Mouse (Mus musculus): Measurements from ENCODE around the gene Psmd3. TPM values are rescaled to one million over a fixed set of nuclear protein-coding genes. Genes with fewer than 3 reads are reported as not detected.
A peak's percentile ranks its signal among the peaks of the same experiment; 100 is the strongest.
"Not testable (repeated sequence)": the region's sequence is repeated elsewhere in the genome, so short reads cannot be mapped to it uniquely, and the experiment has no call there.

Gene Psmd3
- polyA plus RNA-seq, 1 experiment from 2014 or later = 202 TPM

- H3K27me3 ChIP-seq (replicated peaks) = no peaks in the 10 kb centered on the region
- no peak for ATAC-seq
- no peaks in the 10 kb centered on the region for H3K9me3 ChIP-seq (replicated peaks)
- WGBS (ENCODE audit: insufficient replicate concordance) = 86% methylated on average over 15 of the region's 15 CpGs
- H3K4me3 ChIP-seq = no peak overlapping the region
- peaks cover 47% of the 10 kb centered on the region for H3K36me3 ChIP-seq
- no peak overlapping the region for H3K9ac ChIP-seq
- peaks cover 29% of the 10 kb centered on the region for H3K4me1 ChIP-seq
- H3K4me2 ChIP-seq = no peak overlapping the region
- H3K27ac ChIP-seq = no peak overlapping the region
Measured at GRCm38 (mm10) chr11:98725926-98726506, 43.7 kb downstream of the Psmd3 start.

DNA sequence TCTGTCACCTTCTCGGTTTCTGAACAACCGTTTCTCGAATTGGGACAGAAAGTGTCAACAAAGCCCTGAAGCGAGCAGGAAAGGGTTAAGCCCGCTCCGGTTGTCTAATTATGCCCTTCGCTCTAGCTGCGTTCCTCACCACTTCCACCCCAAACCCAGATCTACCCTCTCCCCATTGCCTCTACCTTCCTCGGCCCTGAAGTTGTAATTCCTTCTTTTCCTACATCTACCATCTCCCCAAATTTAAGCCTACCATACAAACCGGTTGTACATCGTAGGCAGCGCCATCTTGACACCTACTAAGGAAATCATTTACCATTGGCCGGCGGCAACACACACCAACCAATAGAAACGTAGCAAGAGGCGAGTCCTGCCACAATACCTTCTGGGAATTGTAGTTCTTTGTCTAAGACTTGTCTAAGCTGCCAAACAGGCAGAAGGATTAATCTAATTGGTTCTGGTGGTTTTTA lies 46.8 kb downstream of the Psmd3 start, which contains the start of gene Med24:
Gene Med24, minus strand, starts transcription at position 317 of the 470 bp plus-strand sequence.
- under 1% methylated on average over 16 of the region's 16 CpGs for WGBS (ENCODE audit: insufficient replicate concordance)
- peak; percentile 94 for ATAC-seq

DNA sequence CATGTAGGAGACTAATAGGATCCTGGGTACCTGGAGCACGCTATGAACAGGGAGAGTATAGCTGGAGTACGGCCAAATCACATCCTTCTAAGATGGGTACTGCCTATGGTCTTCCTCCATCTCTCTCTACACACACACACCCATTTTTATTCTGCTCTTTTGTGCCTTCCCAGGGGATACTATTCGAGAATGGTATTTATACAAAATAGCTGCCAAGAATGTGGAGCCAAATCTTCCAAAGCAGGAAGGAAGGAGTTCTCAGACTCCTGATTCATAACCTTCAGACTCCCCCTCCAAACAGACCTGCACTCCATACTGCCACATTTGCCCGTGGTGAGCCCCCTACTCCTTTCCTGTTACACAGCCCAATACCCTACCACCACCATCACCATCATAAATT lies 48.4 kb downstream of the Psmd3 start:
- no peak for ATAC-seq
- H3K36me3 ChIP-seq = peaks cover 21% of the 10 kb centered on the region
- peaks cover 22% of the 10 kb centered on the region for H3K4me1 ChIP-seq
- WGBS (ENCODE audit: insufficient replicate concordance) = 59% methylated on average over 4 of the region's 4 CpGs
- no peak overlapping the region for H3K4me2 ChIP-seq
- peaks cover 8% of the 10 kb centered on the region for H3K9me3 ChIP-seq (replicated peaks)
- H3K9ac ChIP-seq = no peak overlapping the region
- H3K4me3 ChIP-seq = no peak overlapping the region
- peaks cover 5% of the 10 kb centered on the region; the same call in 1 of the 2 replicates for H3K27me3 ChIP-seq (replicated peaks)
- no peak overlapping the region for H3K27ac ChIP-seq

More for the DNA sequence above, 46.8 kb downstream of the Psmd3 start, which contains the start of gene Med24:
- Histone ChIP-seq H3K27me3 (replicated peaks) (peaks cover 5% of the 10 kb centered on the region; the same call in 1 of the 2 replicates), H3K9me3 (replicated peaks) (peaks cover 2% of the 10 kb centered on the region), H3K4me1 (peaks cover 22% of the 10 kb centered on the region), H3K4me2 (peak within 1 kb of the TSS; percentile 72), H3K27ac (peak within 1 kb of the TSS; percentile 64), H3K4me3 (peak within 1 kb of the TSS; percentile 75), H3K9ac (peak within 1 kb of the TSS; percentile 68), H3K36me3 (peaks cover 36% of the 10 kb centered on the region)

- 67% methylated on average over 5 of the region's 5 CpGs for WGBS (ENCODE audit: insufficient replicate concordance)
Measured at GRCm38 (mm10) chr11:98731134-98731533, 48.8 kb downstream of the Psmd3 start.

GRCm38 (mm10) chr11:98734020-98734419 lies 51.7 kb downstream of the Psmd3 start:
- Histone ChIP-seq H3K36me3 (no peaks in the 10 kb centered on the region), H3K4me2 (no peak overlapping the region), H3K9ac (no peak overlapping the region), H3K9me3 (replicated peaks) (peaks cover 8% of the 10 kb centered on the region), H3K27me3 (replicated peaks) (peaks cover 5% of the 10 kb centered on the region; the same call in 1 of the 2 replicates), H3K27ac (no peak overlapping the region), H3K4me1 (peaks cover 20% of the 10 kb centered on the region), H3K4me3 (no peak overlapping the region)
- WGBS (ENCODE audit: insufficient replicate concordance) = 74% methylated on average over 3 of the region's 3 CpGs
- ATAC-seq = no peak

More at GRCm38 (mm10) chr11:98731134-98731533, 48.8 kb downstream of the Psmd3 start:
- Histone ChIP-seq H3K9me3 (replicated peaks) (peaks cover 8% of the 10 kb centered on the region), H3K27ac (no peak overlapping the region), H3K27me3 (replicated peaks) (peaks cover 5% of the 10 kb centered on the region; the same call in 1 of the 2 replicates), H3K4me2 (no peak overlapping the region), H3K4me3 (no peak overlapping the region), H3K36me3 (peaks cover 17% of the 10 kb centered on the region), H3K9ac (no peak overlapping the region), H3K4me1 (peaks cover 20% of the 10 kb centered on the region)
- no peak for ATAC-seq

DNA sequence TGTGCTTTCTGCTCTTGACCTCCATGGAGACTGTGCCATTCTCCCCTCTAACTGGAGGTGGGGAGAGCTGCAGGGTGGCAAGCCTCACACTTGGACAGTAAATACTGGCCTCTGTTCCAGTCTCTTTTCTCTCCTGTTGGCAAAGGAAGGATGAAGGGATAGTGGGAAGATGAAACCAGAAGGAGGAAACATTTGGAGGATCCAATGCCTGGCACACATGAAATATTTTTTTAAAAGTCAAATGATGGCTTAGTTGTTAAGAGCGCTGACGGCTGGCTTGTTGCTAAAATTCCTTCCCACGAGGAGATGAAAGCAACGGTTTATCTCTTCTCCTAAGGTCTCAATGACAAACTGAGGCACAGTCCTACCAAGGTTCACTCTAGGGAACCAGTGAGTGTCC lies 52.8 kb downstream of the Psmd3 start:
- WGBS (ENCODE audit: insufficient replicate concordance) = 80% methylated on average over 4 of the region's 4 CpGs
- H3K27me3 ChIP-seq (replicated peaks) = peaks cover 5% of the 10 kb centered on the region; the same call in 1 of the 2 replicates
- no peak overlapping the region for H3K4me3 ChIP-seq
- H3K27ac ChIP-seq = no peak overlapping the region
- H3K9ac ChIP-seq = no peak overlapping the region
- H3K36me3 ChIP-seq = no peaks in the 10 kb centered on the region
- ATAC-seq = no peak
- H3K9me3 ChIP-seq (replicated peaks) = peaks cover 8% of the 10 kb centered on the region
- peaks cover 26% of the 10 kb centered on the region for H3K4me1 ChIP-seq
- no peak overlapping the region for H3K4me2 ChIP-seq

GRCm38 (mm10) chr11:98736176-98736575 lies 53.8 kb downstream of the Psmd3 start:
- Histone ChIP-seq H3K4me3 (no peak overlapping the region), H3K36me3 (no peaks in the 10 kb centered on the region), H3K9ac (no peak overlapping the region), H3K27ac (no peak overlapping the region), H3K9me3 (replicated peaks) (peaks cover 8% of the 10 kb centered on the region), H3K4me2 (no peak overlapping the region), H3K27me3 (replicated peaks) (peaks cover 5% of the 10 kb centered on the region; the same call in 1 of the 2 replicates), H3K4me1 (peaks cover 36% of the 10 kb centered on the region)
- no peak for ATAC-seq
- 81% methylated on average over 1 of the region's 1 CpGs for WGBS (ENCODE audit: insufficient replicate concordance)

DNA sequence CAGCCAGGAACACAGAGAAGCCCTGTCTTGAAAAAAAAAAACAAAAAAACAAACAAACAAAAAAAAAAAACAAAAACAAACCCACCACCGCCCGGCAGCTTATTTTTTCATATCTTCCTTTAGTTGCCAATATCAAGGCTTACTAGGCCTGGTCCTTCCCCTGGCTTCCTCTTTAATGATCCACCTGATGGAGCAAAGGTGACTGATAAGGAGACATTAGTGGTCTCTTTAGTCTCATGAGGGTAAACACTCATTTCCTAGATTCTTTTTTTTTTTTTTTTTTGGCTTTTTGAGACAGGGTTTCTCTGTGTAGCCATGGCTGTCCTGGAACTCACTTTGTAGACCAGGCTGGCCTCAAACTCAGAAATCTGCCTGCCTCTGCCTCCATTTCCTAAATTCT lies 54.9 kb downstream of the Psmd3 start:
- not testable (repeated sequence) for H3K27ac ChIP-seq; H3K36me3 ChIP-seq; H3K27me3 ChIP-seq (replicated peaks); H3K9ac ChIP-seq; H3K9me3 ChIP-seq (replicated peaks); H3K4me3 ChIP-seq; ATAC-seq; H3K4me2 ChIP-seq
- 55% methylated on average over 2 of the region's 2 CpGs for WGBS (ENCODE audit: insufficient replicate concordance)
- H3K4me1 ChIP-seq = peaks cover 40% of the 10 kb centered on the region

- Histone ChIP-seq H3K27me3 (replicated peaks) (no peaks in the 10 kb centered on the region), H3K9ac (0 out of 2 replicates have a peak overlapping the region, but pooled peaks have one; percentile 6), H3K4me1 (peaks cover 53% of the 10 kb centered on the region), H3K9me3 (replicated peaks) (peaks cover 8% of the 10 kb centered on the region), H3K27ac (peak overlapping the region; percentile 45; the same call in 1 of the 2 replicates), H3K36me3 (no peaks in the 10 kb centered on the region), H3K4me3 (no peak overlapping the region), H3K4me2 (peak overlapping the region; percentile 24)
- no peak for ATAC-seq
- WGBS (ENCODE audit: insufficient replicate concordance) = 33% methylated on average over 4 of the region's 4 CpGs
Measured at GRCm38 (mm10) chr11:98738428-98738911, 56.1 kb downstream of the Psmd3 start.

GRCm38 (mm10) chr11:98738925-98739324 lies 56.6 kb downstream of the Psmd3 start:
- H3K4me3 ChIP-seq = no peak overlapping the region
- H3K9ac ChIP-seq = peak overlapping the region; percentile 6; the same call in 1 of the 2 replicates
- no peak for ATAC-seq
- peak overlapping the region; percentile 45; the same call in 1 of the 2 replicates for H3K27ac ChIP-seq
- 46% methylated on average over 9 of the region's 9 CpGs for WGBS (ENCODE audit: insufficient replicate concordance)
- peaks cover 57% of the 10 kb centered on the region for H3K4me1 ChIP-seq
- peaks cover 8% of the 10 kb centered on the region for H3K9me3 ChIP-seq (replicated peaks)
- no peaks in the 10 kb centered on the region for H3K36me3 ChIP-seq
- H3K27me3 ChIP-seq (replicated peaks) = no peaks in the 10 kb centered on the region
- H3K4me2 ChIP-seq = peak overlapping the region; percentile 24

DNA sequence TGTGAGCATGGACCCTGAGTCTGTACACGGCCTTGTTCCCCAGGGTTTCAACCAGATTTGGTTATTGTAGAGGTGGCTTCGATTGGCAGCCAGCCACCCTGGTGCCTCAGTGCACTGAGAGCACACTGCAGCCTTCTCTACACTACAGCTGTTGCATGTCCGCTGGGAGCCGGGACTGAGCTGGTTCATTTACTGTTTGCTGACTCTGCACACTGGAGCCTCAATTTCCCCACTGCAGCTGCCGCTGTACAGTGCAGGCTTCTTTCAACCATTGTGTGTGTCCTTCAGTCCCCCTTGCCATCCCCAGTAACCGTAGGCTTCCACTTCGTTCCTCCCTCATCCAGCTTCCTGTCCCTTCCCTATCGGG lies 57.7 kb downstream of the Psmd3 start:
- peak overlapping the region; percentile 95 for H3K27ac ChIP-seq
- peak overlapping the region; percentile 81 for H3K4me3 ChIP-seq
- peak overlapping the region; percentile 98 for H3K9ac ChIP-seq
- H3K9me3 ChIP-seq (replicated peaks) = no peaks in the 10 kb centered on the region
- H3K36me3 ChIP-seq = no peaks in the 10 kb centered on the region
- peak; percentile 22 for ATAC-seq
- H3K4me1 ChIP-seq = peaks cover 68% of the 10 kb centered on the region
- no peaks in the 10 kb centered on the region for H3K27me3 ChIP-seq (replicated peaks)
- peak overlapping the region; percentile 99 for H3K4me2 ChIP-seq
- 30% methylated on average over 8 of the region's 8 CpGs for WGBS (ENCODE audit: insufficient replicate concordance)

DNA sequence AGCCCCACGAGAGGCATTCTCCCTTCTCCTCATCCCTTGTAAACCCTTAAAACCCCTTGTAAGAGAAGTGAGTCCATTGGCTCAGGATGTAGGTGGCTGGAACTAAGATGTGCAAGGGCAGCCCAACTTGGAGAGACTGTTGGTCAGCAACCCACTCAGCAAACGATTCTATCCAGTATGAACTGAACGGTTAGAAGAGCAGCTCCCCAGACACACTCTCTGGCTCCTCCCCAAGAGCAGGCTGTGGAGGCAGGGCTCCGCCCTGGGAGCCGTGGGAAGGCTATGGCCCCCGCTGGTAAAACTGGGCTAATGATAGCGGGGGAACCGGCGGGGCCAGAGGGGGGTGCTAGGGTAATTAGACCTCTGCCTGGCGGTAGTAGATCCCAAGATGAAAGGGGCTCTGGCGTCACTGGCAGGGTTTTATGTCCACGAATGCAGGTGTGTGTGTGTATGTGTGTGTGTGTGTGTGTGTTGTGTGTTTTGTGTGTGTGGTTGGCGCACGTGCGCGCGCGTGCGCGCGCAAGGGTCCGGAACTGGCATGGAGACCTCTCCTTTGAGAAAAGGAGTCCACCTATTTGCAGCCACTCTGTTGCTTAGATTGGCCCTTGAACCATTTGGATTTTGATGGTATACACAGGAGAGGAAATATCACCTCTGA lies 58.2 kb downstream of the Psmd3 start, which contains the start of gene Thra:
Gene Thra, plus strand, starts transcription at position 246 of the 658 bp plus-strand sequence.
- Histone ChIP-seq H3K9ac (peak within 1 kb of the TSS; percentile 98), H3K4me3 (peak within 1 kb of the TSS; percentile 81), H3K36me3 (no peaks in the 10 kb centered on the region), H3K9me3 (replicated peaks) (no peaks in the 10 kb centered on the region), H3K27ac (peak within 1 kb of the TSS; percentile 95), H3K4me1 (peaks cover 73% of the 10 kb centered on the region), H3K4me2 (peak within 1 kb of the TSS; percentile 99), H3K27me3 (replicated peaks) (no peaks in the 10 kb centered on the region)
- 1% methylated on average over 22 of the region's 22 CpGs for WGBS (ENCODE audit: insufficient replicate concordance)
- ATAC-seq = peak; percentile 84

All from liver, embryonic 12.5 days (tissue).